Mouse (Mus musculus) megakaryocyte, embryonic 14.5 days (primary cell): ENCODE measurements around the gene Adam15.

Experiments used
- FLI1 ChIP-seq: IDR thresholded peaks from 2 replicates; pipeline ENCODE4 v1.6.1; 2012; ENCODE audit warnings: low read length, inconsistent platforms, mixed read lengths
- GATA1 ChIP-seq: IDR thresholded peaks from 3 replicates; pipeline ENCODE4 v1.6.1; 2012; ENCODE audit warnings: mixed read lengths, low read length, inconsistent platforms, borderline replicate concordance

- no peak for TF ChIP-seq GATA1
- no peak for TF ChIP-seq FLI1
Measured at GRCm38 (mm10) chr3:89356029-89356428, 6.2 kb upstream of the Adam15 start.
